10 mouse cellular contexts compared by ENCODE assay signal in genomic region chr9:101002053-101002452, GRCm38 (mm10). TPM values are rescaled to one million over a fixed set of nuclear protein-coding genes. Genes with fewer than 3 reads are reported as not detected.
DNase-seq lines count a peak whose midpoint lies in the region; ATAC-seq lines count a peak whose summit lies in the region.
"Had no signal": no experiment of that assay in that cellular context is flagged by ENCODE, and none has a peak within 500 bp of the region (broad histone marks: within the 10 kb centered on the region; RNA-seq: fewer than 3 reads in every experiment).

No protein-coding gene starts in this region.

- H3K4me1 ChIP-seq in liver, embryonic 12.5 days = no peaks in the 10 kb centered on the region

- H3K4me2 ChIP-seq in liver, embryonic 12.5 days = no peak overlapping the region
- H3K4me2 ChIP-seq: embryonic facial prominence, embryonic 15.5 days; lung, embryonic 15.5 days had no signal

- H3K27me3 ChIP-seq in liver, embryonic 12.5 days (replicated peaks) = no peaks in the 10 kb centered on the region
- H3K27me3 ChIP-seq in splenic B cell, adult 2 months (ENCODE audit: control insufficient read depth, insufficient read depth, low read length, poor library complexity, severe bottlenecking) = no peaks in the 10 kb centered on the region
- H3K27me3 ChIP-seq: embryonic facial prominence, embryonic 15.5 days; lung, embryonic 15.5 days had no signal

- no peak for ATAC-seq in liver, embryonic 12.5 days

- DNase-seq in embryo, embryonic 10 days (ENCODE audit: low spot score) = peak; percentile 37
- no peak for DNase-seq in embryo, embryonic 11 days
- peak; percentile 45 for DNase-seq in liver
- DNase-seq in brain, adult 2 months (ENCODE audit: low read depth, low spot score) = peak; percentile 22
- peak; percentile 56 for DNase-seq in splenic B cell, adult 2 months (ENCODE audit: low read depth, low spot score)
- no peak for DNase-seq in gastrocnemius, postnatal 4 days (ENCODE audit: low spot score in 2 of 2)
- no peak for DNase-seq in frontal cortex, adult 2 months (ENCODE audit: extremely low spot score in 1 of 2, low spot score in 1 of 2)

- H3K4me3 ChIP-seq in liver, embryonic 12.5 days = no peak overlapping the region
- H3K4me3 ChIP-seq: embryonic facial prominence, embryonic 15.5 days; lung, embryonic 15.5 days had no signal

- WGBS in liver, embryonic 12.5 days (ENCODE audit: insufficient replicate concordance) = 86% methylated on average over 4 of the region's 4 CpGs

- H3K9me3 ChIP-seq in liver, embryonic 12.5 days (replicated peaks) = peaks cover 13% of the 10 kb centered on the region
- H3K9me3 ChIP-seq: embryonic facial prominence, embryonic 15.5 days; lung, embryonic 15.5 days had no signal

- no peak overlapping the region for H3K27ac ChIP-seq in liver, embryonic 12.5 days
- H3K27ac ChIP-seq: embryonic facial prominence, embryonic 15.5 days; lung, embryonic 15.5 days had no signal

- H3K9ac ChIP-seq in liver, embryonic 12.5 days = no peak overlapping the region
- H3K9ac ChIP-seq: embryonic facial prominence, embryonic 15.5 days; lung, embryonic 15.5 days had no signal

- H3K36me3 ChIP-seq in liver, embryonic 12.5 days = peaks cover 19% of the 10 kb centered on the region
- no peaks in the 10 kb centered on the region for H3K36me3 ChIP-seq in splenic B cell, adult 2 months (ENCODE audit: control insufficient read depth, insufficient read depth, low read length, poor library complexity, severe bottlenecking)

RNA-seq across cellular contexts. Expression of gene Pccb, which starts 32.6 kb away (rescaled TPM):
- polyA plus RNA-seq in liver, embryonic 12.5 days (2016; fragmentation: Nextera tagmentation; extraction: Ambion mirVana) = 6.7 and 7.2 TPM in 2 replicates
- 10 to 100 TPM; 48.9 to 51.4 TPM for total RNA-seq in gastrocnemius, postnatal 4 days (2021)
- polyA plus RNA-seq in frontal cortex, adult 2 months (2012; rRNA removed) = 61.2 and 69.8 TPM in 2 replicates

Comparison
In these comparisons a context has a peak if more than half of its experiments do, and no peak if none do; other contexts are left out.
1. DNase-seq: peak in embryo, embryonic 10 days (single experiment), liver (single experiment), brain, adult 2 months (single experiment) and splenic B cell, adult 2 months (single experiment); none in embryo, embryonic 11 days (single experiment), gastrocnemius, postnatal 4 days (0 of 2) and frontal cortex, adult 2 months (0 of 2).